Mouse (Mus musculus): ENCODE measurements at regions not wholly inside any gene's neighbourhood (a gene's known extent, or its start where the extent isn't known, plus 50 kb on each side); places are given as distances from the start of the nearest gene placed in this dataset.

DNA sequence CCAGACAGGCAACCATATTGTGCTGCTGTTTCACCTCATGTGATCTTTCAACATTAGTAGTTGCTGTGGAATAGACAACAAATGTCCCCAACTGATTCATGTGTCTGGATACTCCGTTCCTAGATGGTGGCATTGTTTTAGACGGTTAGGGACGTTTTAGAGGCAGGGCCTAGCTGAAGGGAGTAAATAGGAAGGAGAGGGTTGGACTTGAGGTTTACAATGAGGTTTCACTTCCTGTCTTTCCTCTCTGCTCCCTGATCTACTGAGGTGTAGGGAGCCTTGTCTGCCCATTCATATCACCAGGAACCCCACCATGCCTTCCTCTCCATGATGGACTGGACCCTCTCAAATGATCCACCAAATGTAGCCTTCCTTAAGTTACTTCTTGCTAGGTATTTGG lies 168.1 kb downstream of the Mex3b start:
- no peak for TF ChIP-seq CTCF (IDR thresholded peaks at IDR 0.05; ENCODE audit: borderline replicate concordance, control insufficient read depth, extremely low read depth, insufficient read depth, low read length, poor library complexity)
- no peak for TF ChIP-seq POLR2A (IDR thresholded peaks at IDR 0.05; ENCODE audit: control insufficient read depth, extremely low read depth, insufficient read depth, low read length, poor library complexity)
